Mouse (Mus musculus) megakaryocyte, embryonic 14.5 days (primary cell): Measurements from ENCODE around the gene Eif5b.

Experiments
- FLI1 ChIP-seq: IDR thresholded peaks from 2 replicates; pipeline ENCODE4 v1.6.1; 2012; ENCODE audit warnings: low read length, inconsistent platforms, mixed read lengths
- GATA1 ChIP-seq: IDR thresholded peaks from 3 replicates; pipeline ENCODE4 v1.6.1; 2012; ENCODE audit warnings: mixed read lengths, low read length, inconsistent platforms, borderline replicate concordance

DNA sequence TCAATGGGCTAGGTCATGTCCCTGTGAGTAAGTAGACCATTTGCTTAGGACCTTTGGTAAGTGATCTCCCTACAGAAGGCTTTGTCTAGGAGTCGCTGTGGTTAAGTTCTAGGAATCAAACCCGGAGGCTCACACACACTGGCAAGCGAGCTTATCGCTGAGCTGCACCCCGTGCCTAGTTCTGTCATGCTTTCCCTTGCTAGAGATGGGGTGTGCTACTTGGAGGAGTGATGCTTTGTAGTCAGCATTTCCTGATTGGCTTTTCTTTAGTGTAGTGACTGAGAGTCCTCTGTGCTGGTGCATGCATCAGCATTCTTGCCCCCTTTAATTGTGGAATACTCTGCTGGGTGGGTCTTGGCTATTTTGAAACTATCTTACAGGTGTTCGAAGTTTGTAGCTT, 13.8 kb downstream of the Eif5b start:
- TF ChIP-seq GATA1: peak; percentile 84
- TF ChIP-seq FLI1: no peak
